Mouse (Mus musculus) adrenal gland, adult 2 months (tissue): ENCODE measurements at regions not wholly inside any gene's neighbourhood (a gene's known extent, or its start where the extent isn't known, plus 50 kb on each side); places are given as distances from the start of the nearest gene placed in this dataset.
A peak's percentile ranks its signal among the peaks of the same experiment; 100 is the strongest.

ENCODE experiments used
- DNase-seq: peaks from one replicate; pipeline ENCODE4 v3.0.0; 2021

- DNase-seq, result no peak
These were observed 146.1 kb upstream of the Ccnd2 start for GRCm38 (mm10) chr6:127298105-127298504.

GRCm38 (mm10) chr6:127311192-127312054 is 135.2 kb upstream of the Parp11 start:
- DNase-seq, result no peak

GRCm38 (mm10) chr6:127317309-127317708 is 129.3 kb upstream of the Parp11 start:
- no peak for DNase-seq

- DNase-seq, result no peak
These were observed 127.7 kb upstream of the Parp11 start for GRCm38 (mm10) chr6:127318746-127319582.

GRCm38 (mm10) chr6:127320600-127320999 is 126.0 kb upstream of the Parp11 start:
- no peak for DNase-seq

- DNase-seq, result no peak
These were observed 125.6 kb upstream of the Parp11 start for GRCm38 (mm10) chr6:127321031-127321430.

- no peak for DNase-seq
These were observed 124.2 kb upstream of the Parp11 start for GRCm38 (mm10) chr6:127322398-127322797.

- DNase-seq, result peak; percentile 66
These were observed 121.7 kb upstream of the Parp11 start for GRCm38 (mm10) chr6:127324984-127325383.

GRCm38 (mm10) chr6:127325596-127326332 is 120.9 kb upstream of the Parp11 start:
- DNase-seq, result no peak

GRCm38 (mm10) chr6:127326333-127326729 is 120.3 kb upstream of the Parp11 start:
- DNase-seq, result no peak

GRCm38 (mm10) chr6:127329191-127330014 is 117.2 kb upstream of the Parp11 start:
- DNase-seq, result no peak

- peak; percentile 95 for DNase-seq
These were observed 116.5 kb upstream of the Parp11 start for GRCm38 (mm10) chr6:127330015-127330705.

- DNase-seq, result no peak
These were observed 115.5 kb upstream of the Parp11 start for GRCm38 (mm10) chr6:127331091-127331490.

- DNase-seq, result no peak
These were observed 112.4 kb upstream of the Parp11 start for GRCm38 (mm10) chr6:127334256-127334655.

- no peak for DNase-seq
These were observed 111.2 kb upstream of the Parp11 start for GRCm38 (mm10) chr6:127335462-127335886.

- no peak for DNase-seq
These were observed 110.5 kb upstream of the Parp11 start for GRCm38 (mm10) chr6:127335996-127336660.

- peak; percentile 46 for DNase-seq
These were observed 109.8 kb upstream of the Parp11 start for GRCm38 (mm10) chr6:127336681-127337397.

GRCm38 (mm10) chr6:127337398-127337871 is 109.2 kb upstream of the Parp11 start:
- DNase-seq, result peak; percentile 29

- DNase-seq, result peak; percentile 54
These were observed 108.2 kb upstream of the Parp11 start for GRCm38 (mm10) chr6:127338412-127338811.
